Mouse (Mus musculus) c-Kit-negative CD71-positive TER-119-positive erythroid progenitor cells, embryonic 14.5 days (primary cell): ENCODE results near the gene Krt86.
"Not testable (repeated sequence)": the region's sequence is repeated elsewhere in the genome, so short reads cannot be mapped to it uniquely, and the experiment has no call there.

Experiments used
- DNase-seq: peaks from one replicate; pipeline ENCODE4 v3.0.0-alpha.2; 2013; ENCODE audit warnings: low read depth, low spot score

Gene Krt86

DNA sequence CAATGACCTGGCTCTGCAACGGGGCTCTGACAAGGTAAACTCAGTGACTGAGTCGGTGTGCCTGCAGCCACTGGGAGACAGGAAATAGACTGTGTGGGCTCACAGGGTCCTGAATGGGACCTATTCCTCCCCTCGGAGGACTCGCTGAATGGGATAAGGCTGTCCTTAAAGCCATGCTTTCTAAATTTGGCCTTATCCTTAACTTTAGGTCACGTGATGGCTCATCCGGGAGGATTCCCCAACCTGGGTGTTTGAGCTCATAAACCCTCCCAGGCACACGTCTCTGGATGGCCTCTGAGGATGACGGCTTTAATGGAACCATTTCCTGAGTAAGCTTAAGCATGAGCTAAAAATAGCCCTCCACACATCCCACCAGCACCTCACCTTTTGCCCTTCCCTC, 19.4 kb downstream of the Krt86 start:
- DNase-seq, result no peak

DNA sequence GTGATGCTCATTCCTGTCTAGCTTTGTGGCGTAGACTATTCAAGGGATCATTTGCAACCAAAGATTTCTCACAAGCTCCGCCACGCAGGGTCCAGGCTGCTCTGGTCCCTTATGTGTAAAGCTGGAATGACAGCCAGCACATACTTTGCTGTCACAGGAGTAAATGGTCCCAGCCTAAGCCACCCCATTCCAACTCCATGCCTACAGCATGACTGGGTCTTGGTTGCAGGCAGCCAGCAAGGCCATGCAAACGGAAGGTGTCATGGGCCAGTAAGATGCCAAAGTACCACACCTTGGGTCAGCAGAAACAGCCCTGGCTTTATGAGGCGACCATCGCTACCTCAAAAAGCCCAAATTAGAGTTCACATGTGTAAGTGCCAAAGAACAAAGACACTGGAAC, 20.4 kb downstream of the Krt86 start:
- no peak for DNase-seq

DNA sequence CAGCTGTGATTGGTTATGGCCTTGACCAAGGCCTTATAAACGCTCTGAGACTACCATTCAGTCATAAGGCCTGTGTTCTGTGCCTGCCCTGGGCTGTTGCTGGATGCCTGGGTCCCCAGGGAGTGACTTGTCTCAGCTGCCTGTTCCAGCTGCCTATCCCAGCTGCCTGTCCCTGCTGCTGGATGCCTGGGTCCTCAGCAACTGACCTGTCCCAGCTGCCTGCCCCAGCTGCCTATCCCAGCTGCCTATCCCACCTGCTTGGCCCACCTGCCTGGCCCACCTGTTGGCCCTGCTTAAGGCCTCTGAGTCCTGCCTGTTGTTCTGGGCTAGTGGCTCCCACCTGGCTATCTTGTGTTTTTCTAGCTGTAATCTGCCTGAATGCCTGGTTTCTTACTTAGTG, 20.9 kb downstream of the Krt86 start:
- DNase-seq, result no peak

DNA sequence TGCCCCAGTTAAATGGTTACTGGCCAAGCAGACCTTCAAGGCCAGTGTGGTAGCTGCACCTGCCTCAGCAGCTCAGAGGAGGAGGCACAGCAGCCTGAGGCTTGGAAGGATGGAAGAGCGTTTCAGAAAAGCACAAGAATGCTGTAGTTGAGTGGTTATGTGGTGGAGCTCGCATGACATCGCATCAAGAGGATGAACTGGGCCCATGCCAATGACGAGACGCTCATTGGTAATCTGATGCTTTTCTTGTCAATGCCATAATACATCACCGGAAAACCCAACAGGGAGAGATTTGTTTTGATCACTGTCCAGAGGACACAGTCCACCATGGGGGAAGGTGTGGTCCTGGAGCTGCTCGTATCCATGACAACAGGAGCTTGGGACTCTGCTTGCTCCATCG, 22.0 kb downstream of the Krt86 start:
- no peak for DNase-seq

DNA sequence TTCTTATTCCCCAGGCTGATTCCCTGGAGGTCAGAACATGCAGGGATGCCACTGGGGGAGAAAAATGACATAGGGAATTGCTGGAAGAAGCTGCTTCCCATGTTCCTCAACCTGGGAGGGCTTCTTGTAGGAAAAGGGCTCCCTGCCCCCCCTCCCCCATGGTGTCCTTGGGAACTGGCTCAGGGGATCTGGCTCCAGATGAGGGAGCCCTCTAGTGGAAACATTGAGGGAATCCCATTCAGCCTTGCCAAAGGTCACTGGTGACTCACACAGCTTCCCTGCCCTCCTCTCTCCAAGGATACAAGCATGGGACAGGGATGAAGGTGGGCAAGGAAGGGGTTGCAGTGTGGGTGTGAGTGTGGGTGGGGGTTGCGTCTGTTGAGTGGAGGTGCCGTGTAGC, 23.9 kb downstream of the Krt86 start:
- DNase-seq, result no peak

DNA sequence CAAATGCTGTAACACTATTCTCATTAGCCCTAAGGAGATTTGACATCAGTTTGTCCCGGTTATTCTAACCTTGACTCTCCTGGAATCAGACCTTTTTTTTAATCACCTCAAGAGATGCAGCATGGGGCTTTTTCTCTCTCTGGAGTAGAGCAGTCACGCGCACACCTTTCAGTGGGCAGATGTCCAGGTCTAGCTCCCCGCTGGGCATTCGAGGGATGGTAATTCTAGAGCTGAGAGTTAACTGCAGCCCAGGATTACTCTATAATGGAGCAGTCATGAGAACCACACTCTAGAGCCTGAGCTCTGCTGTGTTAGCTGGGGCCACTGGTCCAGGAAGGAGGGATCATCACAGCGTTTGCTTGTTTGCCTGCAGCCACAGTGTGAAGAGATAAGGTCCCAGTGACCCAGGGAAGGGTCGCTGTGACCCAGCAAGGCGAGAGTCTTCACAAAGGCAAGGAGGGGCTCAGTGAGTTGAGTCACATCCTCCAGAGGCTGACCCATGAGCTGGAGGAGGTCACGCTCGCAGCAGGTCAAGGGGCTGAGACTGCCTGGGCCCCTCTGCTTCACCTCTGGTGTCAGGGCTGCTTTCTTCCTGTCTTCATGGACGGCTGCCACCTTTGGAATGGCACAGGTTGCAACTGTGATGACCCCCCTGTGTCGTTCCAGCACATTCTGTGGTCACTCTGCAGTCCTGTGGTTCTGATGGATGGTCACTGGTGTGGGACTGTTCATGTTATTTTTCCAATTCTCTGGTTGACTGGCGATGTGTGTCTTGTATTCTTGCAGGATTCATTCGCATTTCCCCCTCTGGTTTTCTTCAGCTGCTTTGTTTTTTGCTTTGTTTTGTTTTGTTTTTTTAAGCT, 33.8 kb downstream of the Krt86 start:
- DNase-seq, result no peak

DNA sequence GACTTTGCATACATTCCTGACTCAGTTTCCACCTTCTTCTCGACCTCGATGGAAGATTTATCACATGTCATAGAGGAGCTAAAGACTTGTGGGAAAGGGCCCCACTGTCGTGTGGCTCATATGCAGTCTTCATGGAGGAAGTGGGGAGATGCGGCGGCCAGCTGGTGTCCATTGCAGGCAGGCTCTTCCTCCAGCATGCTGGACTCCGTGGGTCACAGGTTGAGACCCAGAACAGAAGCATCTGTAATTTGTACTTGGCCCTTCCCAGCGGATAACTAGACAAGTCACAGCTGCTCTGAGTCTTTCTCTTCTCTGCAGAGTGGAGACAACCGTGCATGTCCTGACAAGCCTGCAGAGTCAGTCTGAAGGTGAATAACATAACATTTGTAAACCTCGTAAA, 35.0 kb downstream of the Krt86 start:
- no peak for DNase-seq

DNA sequence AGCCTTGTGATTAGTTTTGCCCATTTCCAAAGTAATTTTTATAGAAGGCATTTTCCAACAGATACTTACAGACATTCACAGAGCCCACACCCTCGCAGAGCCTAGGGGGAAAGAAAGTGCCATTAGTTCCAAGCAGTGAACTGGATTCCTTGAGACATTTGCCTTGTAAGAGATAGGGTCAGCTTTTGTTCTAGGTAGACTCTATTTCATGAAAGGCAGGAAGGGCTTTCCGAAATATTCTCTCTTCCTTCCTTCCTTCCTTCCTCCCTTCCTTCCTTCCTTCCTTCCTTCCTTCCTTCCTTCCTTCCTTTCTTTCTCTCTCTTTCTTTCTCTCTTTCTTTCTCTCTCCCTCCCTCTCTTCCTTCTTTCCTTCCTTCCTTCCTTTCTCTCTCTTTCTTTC, 43.9 kb downstream of the Krt86 start, which contains the start of gene Gm49425:
Gm49425 (minus strand) TSS at position 101 of the 400 bp plus-strand sequence.
- not testable (repeated sequence) for DNase-seq

DNA sequence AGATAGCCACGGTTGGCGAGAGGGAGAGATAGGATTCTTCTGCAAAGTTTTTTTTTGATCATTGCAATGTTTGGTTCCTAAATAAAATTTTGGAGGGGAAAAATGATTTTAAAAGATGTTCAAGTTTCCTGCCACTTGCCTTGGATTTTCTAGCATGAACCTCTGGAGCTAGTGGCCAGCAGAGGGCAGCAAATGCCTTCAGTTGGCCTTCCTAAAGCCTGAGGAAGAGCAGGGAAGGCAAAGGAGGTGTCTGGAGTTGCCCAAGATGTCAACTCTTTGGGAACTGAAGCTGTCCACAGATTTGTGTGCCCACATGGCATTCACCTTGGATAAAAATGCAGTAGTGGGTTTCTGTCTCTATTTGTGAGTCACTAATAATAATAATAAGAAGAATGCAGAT, 46.5 kb downstream of the Krt86 start:
- no peak for DNase-seq

DNA sequence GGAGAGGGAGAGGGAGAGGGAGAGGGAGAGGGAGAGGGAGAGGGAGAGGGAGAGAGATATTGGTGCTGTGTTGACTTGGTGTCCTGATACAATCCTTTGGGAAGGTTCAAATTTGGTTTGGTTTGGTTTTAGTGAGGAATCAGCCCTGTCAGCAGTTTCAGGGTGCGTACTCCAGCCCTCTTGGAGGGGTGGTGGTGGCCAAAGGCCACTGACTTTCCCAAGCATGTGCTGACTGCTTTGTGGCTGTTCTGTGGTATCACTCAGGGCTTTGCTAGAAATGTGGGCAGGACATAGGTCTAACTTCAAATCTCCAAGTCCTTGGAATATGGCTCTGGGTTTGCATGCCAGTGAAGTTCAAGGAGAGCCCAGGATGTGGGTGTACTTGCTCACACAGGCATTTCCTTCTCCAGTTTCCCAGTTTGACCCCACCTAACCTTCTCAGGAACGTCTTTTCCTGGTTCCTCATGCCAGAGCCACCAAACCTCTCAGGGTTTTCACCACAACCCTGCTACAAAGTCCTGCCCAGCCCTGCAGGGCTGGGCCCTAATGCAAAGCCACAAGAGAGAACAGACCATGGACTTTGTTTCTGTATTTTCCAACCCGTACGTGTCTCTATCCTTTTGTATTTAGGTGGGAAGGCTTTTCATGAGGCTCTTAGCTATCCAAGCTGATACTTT, 49.4 kb downstream of the Krt86 start:
- no peak for DNase-seq
